Mouse (Mus musculus): ENCODE measurements around the gene Ubxn11. TPM values are rescaled to one million over a fixed set of nuclear protein-coding genes. Genes with fewer than 3 reads are reported as not detected.
A peak's percentile ranks its signal among the peaks of the same experiment; 100 is the strongest.

Gene Ubxn11
- total RNA-seq, 1 experiment, result 12.4 TPM

GRCm38 (mm10) chr4:134121571-134121970 lies 19.2 kb downstream of the Ubxn11 start:
- Histone ChIP-seq H3K27ac (ENCODE audit: insufficient read depth, low read depth, low read length, poor library complexity, severe bottlenecking) (no peak overlapping the region), H3K9ac (ENCODE audit: insufficient read depth, low read depth, low read length, poor library complexity, severe bottlenecking) (peak overlapping the region; percentile 3; the same call in 1 of the 2 replicates), H3K4me3 (ENCODE audit: insufficient read depth in 1 of 2, low read depth in 1 of 2, low read length in 2 of 2, poor library complexity in 1 of 2, severe bottlenecking in 1 of 2) (no peak overlapping the region), H3K9me3 (ENCODE audit: control insufficient read depth, insufficient read depth, low read depth, low read length) (no peaks in the 10 kb centered on the region), H3K36me3 (ENCODE audit: control insufficient read depth, insufficient read depth, low read length, poor library complexity, severe bottlenecking) (no peaks in the 10 kb centered on the region), H3K4me1 (ENCODE audit: control insufficient read depth in 2 of 2, insufficient read depth in 2 of 2, low read length in 2 of 2, poor library complexity in 1 of 2) (peaks cover 21 to 49% of the 10 kb centered on the region in 2 experiments)
- no peak for TF ChIP-seq HCFC1 (IDR thresholded peaks at IDR 0.05; ENCODE audit: borderline replicate concordance, insufficient read depth, low read length)
- no peak for TF ChIP-seq CHD2 (IDR thresholded peaks at IDR 0.05; ENCODE audit: low read depth, low read length)
- no peak for TF ChIP-seq ZNF384 (IDR thresholded peaks at IDR 0.05; ENCODE audit: low read depth, low read length)
- no peak for TF ChIP-seq ZC3H11A (IDR thresholded peaks at IDR 0.05; ENCODE audit: borderline replicate concordance, low read depth, low read length)
- TF ChIP-seq MAFK (IDR thresholded peaks at IDR 0.05; ENCODE audit: insufficient read depth, low read depth, low read length), result no peak
- DNase-seq (ENCODE audit: low read depth, low spot score), result no peak
- in situ Hi-C loops (cut with MboI; ENCODE audit: low sequenced_read_pairs in 2 of 2, unreplicated experiment in 2 of 2), result no loop called here

DNA sequence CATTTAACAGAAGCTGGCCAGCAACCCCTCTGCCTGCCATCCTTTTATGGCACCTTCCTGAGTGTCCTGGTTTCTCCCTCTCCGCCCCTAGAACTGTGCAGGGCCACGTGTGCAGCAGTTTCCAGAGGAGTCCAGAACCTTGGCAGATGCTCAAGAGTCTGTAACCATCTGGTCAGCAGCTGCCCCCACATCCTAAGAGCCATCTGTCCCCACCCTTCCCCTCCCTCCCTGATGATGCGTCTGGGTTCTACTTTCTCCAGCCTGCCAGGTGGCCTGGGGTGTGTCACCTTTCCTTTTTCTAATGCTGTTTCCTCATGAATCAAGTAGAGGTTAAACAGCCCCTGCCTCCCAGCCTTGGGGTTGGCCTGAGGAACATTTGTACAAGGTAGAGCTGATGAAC lies 19.9 kb downstream of the Ubxn11 start:
- peaks cover 21 to 55% of the 10 kb centered on the region in 2 experiments for H3K4me1 ChIP-seq (ENCODE audit: control insufficient read depth in 2 of 2, insufficient read depth in 2 of 2, low read length in 2 of 2, poor library complexity in 1 of 2)
- in situ Hi-C loops (cut with MboI; ENCODE audit: low sequenced_read_pairs in 2 of 2, unreplicated experiment in 2 of 2), result no loop called here
- H3K27ac ChIP-seq (ENCODE audit: insufficient read depth, low read depth, low read length, poor library complexity, severe bottlenecking), result no peak overlapping the region
- no peak overlapping the region for H3K4me3 ChIP-seq (ENCODE audit: insufficient read depth in 1 of 2, low read depth in 1 of 2, low read length in 2 of 2, poor library complexity in 1 of 2, severe bottlenecking in 1 of 2)
- no peak overlapping the region for H3K9ac ChIP-seq (ENCODE audit: insufficient read depth, low read depth, low read length, poor library complexity, severe bottlenecking)
- peaks cover 4% of the 10 kb centered on the region; the same call in 1 of the 2 replicates for H3K36me3 ChIP-seq (ENCODE audit: control insufficient read depth, insufficient read depth, low read length, poor library complexity, severe bottlenecking)
- TF ChIP-seq CHD2 (IDR thresholded peaks at IDR 0.05; ENCODE audit: low read depth, low read length) (no peak), ZNF384 (IDR thresholded peaks at IDR 0.05; ENCODE audit: low read depth, low read length) (no peak), MAFK (IDR thresholded peaks at IDR 0.05; ENCODE audit: insufficient read depth, low read depth, low read length) (no peak), HCFC1 (IDR thresholded peaks at IDR 0.05; ENCODE audit: borderline replicate concordance, insufficient read depth, low read length) (no peak), ZC3H11A (IDR thresholded peaks at IDR 0.05; ENCODE audit: borderline replicate concordance, low read depth, low read length) (no peak)
- H3K9me3 ChIP-seq (ENCODE audit: control insufficient read depth, insufficient read depth, low read depth, low read length), result no peaks in the 10 kb centered on the region
- no peak for DNase-seq (ENCODE audit: low read depth, low spot score)

- H3K36me3 ChIP-seq (ENCODE audit: control insufficient read depth, insufficient read depth, low read length, poor library complexity, severe bottlenecking), result peaks cover 4% of the 10 kb centered on the region; the same call in 1 of the 2 replicates
- no peak overlapping the region for H3K27ac ChIP-seq (ENCODE audit: insufficient read depth, low read depth, low read length, poor library complexity, severe bottlenecking)
- DNase-seq (ENCODE audit: low read depth, low spot score), result no peak
- in situ Hi-C loops (cut with MboI; ENCODE audit: low sequenced_read_pairs in 2 of 2, unreplicated experiment in 2 of 2), result no loop called here
- TF ChIP-seq HCFC1 (IDR thresholded peaks at IDR 0.05; ENCODE audit: borderline replicate concordance, insufficient read depth, low read length) (no peak), MAFK (IDR thresholded peaks at IDR 0.05; ENCODE audit: insufficient read depth, low read depth, low read length) (no peak), ZNF384 (IDR thresholded peaks at IDR 0.05; ENCODE audit: low read depth, low read length) (no peak), CHD2 (IDR thresholded peaks at IDR 0.05; ENCODE audit: low read depth, low read length) (no peak), ZC3H11A (IDR thresholded peaks at IDR 0.05; ENCODE audit: borderline replicate concordance, low read depth, low read length) (no peak)
- no peak overlapping the region for H3K4me3 ChIP-seq (ENCODE audit: insufficient read depth in 1 of 2, low read depth in 1 of 2, low read length in 2 of 2, poor library complexity in 1 of 2, severe bottlenecking in 1 of 2)
- H3K4me1 ChIP-seq (ENCODE audit: control insufficient read depth in 2 of 2, insufficient read depth in 2 of 2, low read length in 2 of 2, poor library complexity in 1 of 2), result peaks cover 19 to 52% of the 10 kb centered on the region in 2 experiments
- H3K9me3 ChIP-seq (ENCODE audit: control insufficient read depth, insufficient read depth, low read depth, low read length), result no peaks in the 10 kb centered on the region
- no peak overlapping the region for H3K9ac ChIP-seq (ENCODE audit: insufficient read depth, low read depth, low read length, poor library complexity, severe bottlenecking)
Measured at GRCm38 (mm10) chr4:134123147-134123546, 20.8 kb downstream of the Ubxn11 start.

DNA sequence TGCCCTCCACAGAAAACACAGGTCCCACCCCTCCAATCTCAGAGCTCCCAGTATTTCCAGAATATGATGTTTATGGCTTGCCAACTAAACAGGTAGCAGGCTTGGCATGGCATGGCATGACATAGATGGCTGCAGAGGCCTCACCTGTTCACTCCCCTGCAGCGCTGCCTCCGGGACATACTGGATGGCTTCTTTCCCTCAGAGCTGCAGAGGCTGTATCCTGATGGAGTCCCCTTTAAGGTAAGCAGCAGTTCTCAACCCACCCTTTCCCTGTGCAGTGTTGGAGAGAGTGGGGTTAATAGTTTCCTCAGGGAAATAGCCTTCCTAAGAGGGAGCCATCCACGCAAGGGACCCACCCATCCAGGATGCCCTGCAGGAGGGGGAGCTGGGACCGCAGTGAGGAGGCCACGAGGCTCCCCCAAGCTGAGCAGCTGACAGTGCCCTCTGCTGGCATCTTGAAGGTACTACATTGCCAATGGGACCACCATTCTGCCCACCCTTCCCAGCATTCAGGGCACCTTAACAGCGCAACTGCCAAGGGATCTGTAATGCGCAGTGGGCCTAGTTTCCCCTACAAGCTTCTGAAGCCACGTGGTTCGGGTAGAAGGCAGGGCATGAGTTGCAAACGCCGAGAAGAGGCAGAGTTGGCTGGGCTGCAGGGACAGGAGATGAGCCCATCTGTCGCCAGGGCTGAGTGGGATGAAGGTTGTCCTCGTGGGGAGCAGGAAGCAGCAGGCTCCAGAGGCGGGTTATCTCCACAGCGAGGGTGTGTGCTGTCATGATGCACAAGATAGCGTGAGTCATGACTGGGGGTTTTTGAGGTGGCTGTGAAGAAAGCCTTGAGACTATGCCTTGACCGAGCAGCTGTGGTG lies 21.5 kb downstream of the Ubxn11 start:
- Histone ChIP-seq H3K4me3 (ENCODE audit: insufficient read depth in 1 of 2, low read depth in 1 of 2, low read length in 2 of 2, poor library complexity in 1 of 2, severe bottlenecking in 1 of 2) (no peak overlapping the region), H3K4me1 (ENCODE audit: control insufficient read depth in 2 of 2, insufficient read depth in 2 of 2, low read length in 2 of 2, poor library complexity in 1 of 2) (peaks cover 19 to 49% of the 10 kb centered on the region in 2 experiments), H3K9me3 (ENCODE audit: control insufficient read depth, insufficient read depth, low read depth, low read length) (no peaks in the 10 kb centered on the region), H3K27ac (ENCODE audit: insufficient read depth, low read depth, low read length, poor library complexity, severe bottlenecking) (no peak overlapping the region), H3K9ac (ENCODE audit: insufficient read depth, low read depth, low read length, poor library complexity, severe bottlenecking) (no peak overlapping the region), H3K36me3 (ENCODE audit: control insufficient read depth, insufficient read depth, low read length, poor library complexity, severe bottlenecking) (peaks cover 4% of the 10 kb centered on the region; the same call in 1 of the 2 replicates)
- no peak for DNase-seq (ENCODE audit: low read depth, low spot score)
- in situ Hi-C loops (cut with MboI; ENCODE audit: low sequenced_read_pairs in 2 of 2, unreplicated experiment in 2 of 2), result no loop called here
- TF ChIP-seq ZC3H11A (IDR thresholded peaks at IDR 0.05; ENCODE audit: borderline replicate concordance, low read depth, low read length) (peak; percentile 68; the same call in 1 of the 2 replicates), HCFC1 (IDR thresholded peaks at IDR 0.05; ENCODE audit: borderline replicate concordance, insufficient read depth, low read length) (no peak)

All from ES-E14 (cell line).